Mouse (Mus musculus) forebrain, embryonic 12.5 days (tissue): Measurements from ENCODE around the gene Cwc22. TPM values are rescaled to one million over a fixed set of nuclear protein-coding genes. Genes with fewer than 3 reads are reported as not detected.

ENCODE experiments used
- polyA plus RNA-seq: library from polyadenylated mRNA; unstranded; fragments of >200 nt; fragmentation: Nextera tagmentation; extraction: Ambion mirVana; gene quantifications from 2 replicates; pipeline ENCODE4 v1.2.1, GENCODE M21; 2016

Cwc22 gene
- polyA plus RNA-seq, 1 experiment from 2014 or later: 37.3 TPM

Other genes starting within 250 kb of the Cwc22 start
- 2.9 and 3.7 TPM in 2 replicates for gene Zfp385b, start 126.7 kb downstream of the Cwc22 start, polyA plus RNA-seq